Mouse (Mus musculus) limb, embryonic 11.5 days (tissue): ENCODE data around the gene Agbl2. TPM values are rescaled to one million over a fixed set of nuclear protein-coding genes. Genes with fewer than 3 reads are reported as not detected.

Source experiments
- ATAC-seq: fragments of 200-750 bp; cut with Nextera tagmentation; 2 replicates; pipeline ENCODE4 v1.8.0; 2017; ENCODE audit warnings: low read depth; ENCODE audit not compliant: insufficient number of reproducible peaks, low FRiP score, low TSS enrichment
- DNase-seq: peaks from one replicate; pipeline ENCODE4 v3.0.0-alpha.2; 2015; ENCODE audit warnings: low spot score
- H3K27ac ChIP-seq: fragments of 300-500 bp; sonication (generic); replicated peaks from 2 replicates; pipeline ENCODE4 v1.5.1; 2014; ENCODE audit warnings: low read depth, mild to moderate bottlenecking, low read length
- H3K27me3 ChIP-seq: fragments of 300-500 bp; sonication (generic); 2 replicates; pipeline ENCODE4 v1.6.1; 2014; ENCODE audit warnings: mild to moderate bottlenecking, low read length, mixed read lengths; ENCODE audit not compliant: control insufficient read depth, insufficient read depth
- H3K36me3 ChIP-seq: fragments of 300-500 bp; sonication (generic); 2 replicates; pipeline ENCODE4 v1.6.1; 2014; ENCODE audit warnings: mild to moderate bottlenecking, low read length, moderate library complexity, mixed read lengths; ENCODE audit not compliant: control insufficient read depth, insufficient read depth
- H3K4me1 ChIP-seq: fragments of 300-500 bp; sonication (generic); 2 replicates; pipeline ENCODE4 v1.6.1; 2014; ENCODE audit warnings: low read length, mixed read lengths; ENCODE audit not compliant: control insufficient read depth, insufficient read depth
- H3K4me2 ChIP-seq: fragments of 300-500 bp; sonication (generic); 2 replicates; pipeline ENCODE4 v1.6.1; 2014; ENCODE audit warnings: low read depth, mild to moderate bottlenecking, moderate library complexity; ENCODE audit not compliant: severe bottlenecking
- H3K4me3 ChIP-seq: fragments of 300-500 bp; sonication (generic); 2 replicates; pipeline ENCODE4 v1.5.1; 2014; ENCODE audit warnings: low read depth, low read length
- H3K9ac ChIP-seq: fragments of 300-500 bp; sonication (generic); 2 replicates; pipeline ENCODE4 v1.6.1; 2014; ENCODE audit warnings: mild to moderate bottlenecking, low read length
- H3K9me3 ChIP-seq: fragments of 300-500 bp; sonication (generic); 2 replicates; pipeline ENCODE4 v1.6.1; 2016; ENCODE audit warnings: low read length; ENCODE audit not compliant: control insufficient read depth
- WGBS: fragments of 180-500 bp; shearing (Covaris S2); extraction: QIAGEN DNeasy Blood & Tissue Kit; methylation state at CpG from one replicate; pipeline ENCODE4 v1.1.7; 2014; 5-methylcytosine and 5-hydroxymethylcytosine counted together
- polyA plus RNA-seq: library from polyadenylated mRNA; unstranded; fragments of >200 nt; fragmentation: Nextera tagmentation; extraction: Ambion mirVana; gene quantifications from 2 replicates; pipeline ENCODE4 v1.2.1, GENCODE M21; 2014

Gene Agbl2
- polyA plus RNA-seq, 1 experiment from 2014 or later, result 0.40 TPM

DNA sequence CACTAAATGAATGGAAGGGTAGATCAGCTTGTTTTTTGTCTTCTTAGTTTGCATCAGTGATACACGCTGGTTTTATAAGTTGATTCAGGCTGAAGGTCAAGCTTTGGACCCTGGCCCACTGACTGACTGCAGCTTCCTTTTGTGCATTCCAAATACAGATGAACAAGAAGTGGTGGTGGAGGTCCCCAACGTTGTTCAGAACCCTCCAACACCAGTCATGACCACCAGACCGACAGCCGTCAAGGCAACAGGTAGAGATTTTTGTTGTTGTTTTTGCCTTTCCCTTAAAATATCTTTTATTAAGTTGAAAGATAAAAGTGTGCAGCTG, 36.0 kb upstream of the Agbl2 start:
- H3K4me1 ChIP-seq, result peaks cover 6% of the 10 kb centered on the region; the same call in 1 of the 2 replicates
- 22% methylated on average over 4 of the region's 4 CpGs for WGBS
- DNase-seq (no peak), ATAC-seq (no peak)
- H3K27ac ChIP-seq, result no peak overlapping the region
- H3K27me3 ChIP-seq, result no peaks in the 10 kb centered on the region
- peaks cover 12% of the 10 kb centered on the region; the same call in 1 of the 2 replicates for H3K36me3 ChIP-seq
- H3K4me2 ChIP-seq, result peak overlapping the region; percentile 83
- no peaks in the 10 kb centered on the region for H3K9me3 ChIP-seq
- H3K4me3 ChIP-seq, result peak overlapping the region; percentile 74
- H3K9ac ChIP-seq, result peak overlapping the region; percentile 90

DNA sequence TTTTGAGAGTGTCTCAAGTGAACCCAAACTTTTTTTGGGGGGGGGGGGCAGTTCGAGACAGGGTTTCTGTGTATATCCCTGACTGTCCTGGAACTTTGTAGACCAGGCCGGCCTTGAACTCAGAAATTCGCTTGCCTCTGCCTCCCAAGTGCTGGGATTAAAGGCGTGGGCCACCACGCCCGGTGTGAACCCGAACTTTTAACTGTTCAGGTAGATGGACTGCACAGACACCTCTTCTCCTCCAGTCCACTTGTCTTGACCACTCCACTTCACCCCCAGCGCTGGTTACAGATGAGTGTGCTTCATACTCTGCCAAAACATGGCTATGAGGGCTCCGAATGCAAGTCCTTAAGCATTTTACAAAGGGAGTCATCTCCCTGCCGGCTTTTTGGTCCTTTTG, 35.4 kb upstream of the Agbl2 start:
- WGBS, result 93% methylated on average over 10 of the region's 10 CpGs
- no peak overlapping the region for H3K9ac ChIP-seq
- H3K27me3 ChIP-seq, result no peaks in the 10 kb centered on the region
- H3K4me1 ChIP-seq, result peaks cover 6% of the 10 kb centered on the region; the same call in 1 of the 2 replicates
- no peak overlapping the region for H3K27ac ChIP-seq
- no peak for DNase-seq
- peaks cover 13% of the 10 kb centered on the region; the same call in 1 of the 2 replicates for H3K36me3 ChIP-seq
- H3K4me2 ChIP-seq, result peak overlapping the region; percentile 83
- no peak for ATAC-seq
- H3K4me3 ChIP-seq, result peak overlapping the region; percentile 74; the same call in 1 of the 2 replicates
- H3K9me3 ChIP-seq, result no peaks in the 10 kb centered on the region

DNA sequence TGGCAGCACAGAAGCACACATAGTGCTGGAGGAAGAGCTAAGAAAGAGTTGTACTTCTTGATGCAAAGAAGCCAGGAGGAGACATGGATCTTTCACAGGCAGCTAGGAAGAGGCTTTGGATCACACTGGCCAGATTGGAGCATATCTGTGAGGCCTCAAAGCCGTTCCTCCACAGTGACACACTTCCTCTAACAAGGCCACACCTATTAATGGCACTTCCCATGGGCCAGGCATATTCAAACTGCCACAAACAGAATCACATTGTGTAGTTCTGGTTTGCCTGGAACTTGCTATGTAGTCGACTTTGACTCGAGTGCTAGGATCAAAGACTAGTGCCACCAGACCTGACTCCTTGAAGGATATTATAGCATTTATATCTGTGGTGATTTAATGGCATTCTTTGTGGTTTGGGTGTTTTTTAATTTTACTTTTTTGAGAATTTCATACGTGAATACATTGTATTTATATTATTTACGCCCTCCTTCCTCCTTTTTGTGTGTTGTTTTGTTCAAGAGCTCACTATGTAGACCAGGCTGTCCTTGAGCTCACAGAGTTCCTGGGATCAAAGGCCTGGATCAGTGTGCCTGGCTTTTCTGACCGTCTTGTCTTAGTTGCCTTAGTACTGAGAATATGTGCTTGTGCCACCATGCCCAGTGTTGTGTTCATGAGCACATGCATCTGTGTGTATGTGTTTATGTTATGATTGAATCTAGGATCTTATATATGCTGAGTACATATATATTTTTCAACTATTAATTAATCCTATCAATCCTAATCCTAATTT, 32.7 kb upstream of the Agbl2 start:
- 81% methylated on average over 6 of the region's 6 CpGs for WGBS
- Histone ChIP-seq H3K27me3 (no peaks in the 10 kb centered on the region), H3K4me1 (peaks cover 6% of the 10 kb centered on the region; the same call in 1 of the 2 replicates), H3K4me3 (no peak overlapping the region), H3K9me3 (no peaks in the 10 kb centered on the region), H3K9ac (no peak overlapping the region), H3K27ac (no peak overlapping the region), H3K4me2 (no peak overlapping the region), H3K36me3 (peaks cover 26% of the 10 kb centered on the region)
- no peak for DNase-seq
- no peak for ATAC-seq

DNA sequence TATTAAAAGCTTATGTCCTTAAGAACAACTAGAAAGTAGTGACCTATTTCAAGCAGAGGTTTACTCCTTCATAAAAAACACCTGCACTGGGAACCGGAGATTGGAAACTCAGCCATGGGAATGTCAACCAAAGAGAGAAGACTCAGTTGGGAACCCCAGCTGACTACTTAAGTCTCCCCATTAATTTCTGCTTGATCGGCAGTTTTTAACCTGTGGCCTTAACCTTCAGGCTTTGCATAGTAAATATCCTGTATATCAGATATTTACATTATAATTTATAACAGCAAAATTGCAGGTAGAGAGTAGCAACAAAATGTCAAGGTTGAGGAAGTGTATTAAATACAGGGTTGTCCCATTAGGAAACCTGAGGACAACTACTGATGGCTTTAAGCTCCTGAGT, 29.0 kb upstream of the Agbl2 start:
- peaks cover 34% of the 10 kb centered on the region for H3K36me3 ChIP-seq
- no peak overlapping the region for H3K4me3 ChIP-seq
- no peaks in the 10 kb centered on the region for H3K9me3 ChIP-seq
- DNase-seq, result no peak
- no peak overlapping the region for H3K4me2 ChIP-seq
- H3K9ac ChIP-seq, result no peak overlapping the region
- no peaks in the 10 kb centered on the region for H3K27me3 ChIP-seq
- WGBS, result 92% methylated on average over 2 of the region's 2 CpGs
- no peaks in the 10 kb centered on the region for H3K4me1 ChIP-seq
- no peak overlapping the region for H3K27ac ChIP-seq
- no peak for ATAC-seq

DNA sequence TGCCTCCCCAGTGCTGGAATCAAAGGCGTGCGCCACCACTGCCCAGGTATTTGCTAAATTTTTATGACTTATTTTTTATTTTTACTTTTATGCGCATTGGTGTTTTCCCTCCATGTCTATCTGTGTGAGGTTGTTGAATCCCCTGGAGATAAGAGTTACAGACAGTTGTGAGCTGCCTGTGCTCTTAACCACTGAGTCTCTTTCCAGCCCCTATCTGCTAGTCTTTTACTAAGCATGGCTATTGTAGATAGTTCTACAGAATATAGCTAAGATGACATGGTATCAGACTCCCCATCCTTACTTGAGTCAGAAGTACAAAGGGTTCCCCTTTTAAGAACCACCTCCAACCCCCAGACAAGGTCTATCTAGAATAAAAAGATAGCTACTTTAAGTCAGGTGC, 28.3 kb upstream of the Agbl2 start:
- no peaks in the 10 kb centered on the region for H3K9me3 ChIP-seq
- H3K27ac ChIP-seq, result no peak overlapping the region
- no peak overlapping the region for H3K9ac ChIP-seq
- no peaks in the 10 kb centered on the region for H3K4me1 ChIP-seq
- DNase-seq (no peak), ATAC-seq (no peak)
- 96% methylated on average over 3 of the region's 3 CpGs for WGBS
- H3K36me3 ChIP-seq, result peaks cover 36% of the 10 kb centered on the region
- no peak overlapping the region for H3K4me2 ChIP-seq
- H3K27me3 ChIP-seq, result no peaks in the 10 kb centered on the region
- H3K4me3 ChIP-seq, result no peak overlapping the region

DNA sequence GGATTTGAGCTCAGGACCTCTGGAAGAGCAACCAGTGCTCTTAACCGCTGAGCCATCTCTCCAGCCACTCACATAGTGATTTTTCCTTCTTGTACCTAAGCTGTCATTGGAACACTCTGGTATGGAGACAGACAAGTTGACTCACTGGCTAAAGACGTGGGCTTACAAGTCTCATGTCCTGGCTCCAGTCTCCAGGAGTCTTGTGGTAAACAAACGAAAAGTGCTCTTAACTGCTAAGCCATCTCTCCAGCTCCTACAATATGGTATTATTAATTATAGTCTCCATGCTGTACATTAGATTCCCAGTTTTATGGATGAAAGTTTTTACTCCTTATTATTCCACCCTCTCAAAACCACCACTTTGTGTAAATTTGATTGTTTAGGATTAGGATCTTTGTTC, 17.4 kb upstream of the Agbl2 start:
- Histone ChIP-seq H3K4me2 (no peak overlapping the region), H3K9ac (no peak overlapping the region), H3K27ac (no peak overlapping the region), H3K27me3 (no peaks in the 10 kb centered on the region), H3K4me1 (no peaks in the 10 kb centered on the region), H3K9me3 (no peaks in the 10 kb centered on the region), H3K36me3 (peaks cover 48% of the 10 kb centered on the region), H3K4me3 (no peak overlapping the region)
- WGBS, result 88% methylated on average over 3 of the region's 3 CpGs
- DNase-seq, result no peak
- no peak for ATAC-seq

DNA sequence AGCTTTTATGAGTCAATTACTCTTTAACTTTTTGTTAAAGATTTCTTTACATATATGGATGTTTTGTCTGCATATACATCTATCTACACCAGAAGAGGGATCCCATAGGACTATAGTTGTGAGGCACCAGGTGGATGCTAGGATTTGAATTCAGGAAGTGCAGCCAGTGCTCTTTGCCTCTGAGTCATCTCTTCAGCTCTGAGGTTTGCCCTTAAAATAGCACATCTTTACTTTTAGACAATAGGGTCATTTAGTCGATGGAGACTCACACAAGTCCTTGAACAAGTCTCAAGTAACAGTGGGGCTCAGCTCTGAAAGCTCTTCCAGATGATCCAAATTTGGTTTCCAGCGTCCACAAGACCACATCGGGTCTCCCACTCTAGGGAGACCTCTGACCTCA, 1.2 kb upstream of the Agbl2 start:
- Histone ChIP-seq H3K4me2 (no peak overlapping the region), H3K9me3 (no peaks in the 10 kb centered on the region), H3K27me3 (peaks cover 5% of the 10 kb centered on the region), H3K4me3 (no peak overlapping the region), H3K4me1 (0 out of 2 replicates have a peak, but pooled peaks cover 10% of the 10 kb centered on the region), H3K36me3 (peaks cover 24% of the 10 kb centered on the region; the same call in 1 of the 2 replicates), H3K27ac (no peak overlapping the region), H3K9ac (no peak overlapping the region)
- 32% methylated on average over 3 of the region's 3 CpGs for WGBS
- ATAC-seq, result no peak
- DNase-seq, result no peak

DNA sequence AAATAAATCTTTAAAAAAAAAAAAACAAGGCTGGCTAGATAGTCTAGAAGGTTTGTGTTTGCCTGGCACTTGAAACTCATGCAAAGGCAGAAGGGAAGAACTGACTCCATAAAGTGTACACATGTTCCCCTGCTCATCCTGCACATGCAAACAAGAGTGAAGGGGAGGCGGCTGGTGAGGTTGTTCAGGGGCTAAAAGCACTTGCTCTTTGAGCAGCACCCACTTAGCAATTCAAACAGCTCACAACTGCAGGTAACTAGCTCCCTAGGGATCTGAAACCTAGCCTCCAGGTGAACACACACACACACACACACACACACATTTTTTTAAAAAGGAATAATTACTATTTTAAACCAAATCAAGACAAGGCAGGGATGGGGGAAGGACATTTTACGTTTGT, 589 bp upstream of the Agbl2 start:
- Histone ChIP-seq H3K4me1 (0 out of 2 replicates have a peak, but pooled peaks cover 10% of the 10 kb centered on the region), H3K36me3 (peaks cover 24% of the 10 kb centered on the region; the same call in 1 of the 2 replicates), H3K4me3 (no peak overlapping the region), H3K27me3 (peaks cover 5% of the 10 kb centered on the region), H3K9ac (no peak overlapping the region), H3K9me3 (no peaks in the 10 kb centered on the region), H3K4me2 (no peak overlapping the region), H3K27ac (no peak overlapping the region)
- WGBS, result 36% methylated on average over 2 of the region's 2 CpGs
- ATAC-seq (0 out of 2 replicates have a peak, but pooled peaks have one; percentile 19), DNase-seq (no peak)
